12 mouse cellular contexts compared by ENCODE assay signal in genomic region chr11:71996805-71997204, GRCm38 (mm10). TPM values are rescaled to one million over a fixed set of nuclear protein-coding genes. Genes with fewer than 3 reads are reported as not detected.
DNase-seq lines count a peak whose midpoint lies in the region; ATAC-seq and TF ChIP-seq lines count a peak whose summit lies in the region.
"Had no signal": no experiment of that assay in that cellular context is flagged by ENCODE, and none has a peak within 500 bp of the region (broad histone marks: within the 10 kb centered on the region; RNA-seq: fewer than 3 reads in every experiment).

No protein-coding gene starts in this region.

- TF ChIP-seq CTCF in lung, embryonic 14.5 days (IDR thresholded peaks at IDR 0.05; ENCODE audit: low read depth), result no peak
- no peak for TF ChIP-seq CTCF in lung, adult 2 months (IDR thresholded peaks at IDR 0.05; ENCODE audit: insufficient read depth, low read length)
- TF ChIP-seq CTCF in forebrain, postnatal 0 days (IDR thresholded peaks at IDR 0.05; ENCODE audit: low read depth), result no peak

- intact Hi-C loops in heart, postnatal 10 days (cut with DNase I), result no loop called here
- intact Hi-C loops in left cerebral cortex, postnatal 10 days (cut with DNase I), result no loop called here

- 17% methylated on average over 11 of the region's 11 CpGs for WGBS in heart, embryonic 10.5 days
- 21% methylated on average over 11 of the region's 11 CpGs for WGBS in lung, embryonic 14.5 days
- 30% methylated on average over 11 of the region's 11 CpGs for WGBS in lung, adult 2 months
- 24% methylated on average over 11 of the region's 11 CpGs for WGBS in forebrain, postnatal 0 days
- 46% methylated on average over 11 of the region's 11 CpGs for WGBS in neural tube, embryonic 15.5 days

- no peaks in the 10 kb centered on the region for H3K36me3 ChIP-seq in heart, embryonic 10.5 days
- H3K36me3 ChIP-seq in lung, embryonic 14.5 days (ENCODE audit: insufficient read depth), result no peaks in the 10 kb centered on the region
- no peaks in the 10 kb centered on the region for H3K36me3 ChIP-seq in forebrain, postnatal 0 days (ENCODE audit: insufficient read depth)
- H3K36me3 ChIP-seq in neural tube, embryonic 15.5 days, result no peaks in the 10 kb centered on the region

- TF ChIP-seq POLR2A in lung, adult 2 months (IDR thresholded peaks at IDR 0.05; ENCODE audit: borderline replicate concordance, extremely low read depth, low read depth, low read length), result no peak

- H3K4me1 ChIP-seq in heart, embryonic 10.5 days, result peaks cover 14% of the 10 kb centered on the region
- peaks cover 3% of the 10 kb centered on the region; the same call in 1 of the 2 replicates for H3K4me1 ChIP-seq in lung, embryonic 14.5 days (ENCODE audit: insufficient read depth)
- H3K4me1 ChIP-seq in lung, adult 2 months (ENCODE audit: control insufficient read depth, insufficient read depth, low read length), result peaks cover 7% of the 10 kb centered on the region
- peaks cover 7% of the 10 kb centered on the region for H3K4me1 ChIP-seq in forebrain, postnatal 0 days (ENCODE audit: insufficient read depth)
- peaks cover 19% of the 10 kb centered on the region for H3K4me1 ChIP-seq in neural tube, embryonic 15.5 days

- no peaks in the 10 kb centered on the region for H3K27me3 ChIP-seq in heart, embryonic 10.5 days (ENCODE audit: insufficient read depth, poor library complexity, severe bottlenecking)
- no peaks in the 10 kb centered on the region for H3K27me3 ChIP-seq in lung, embryonic 14.5 days (ENCODE audit: insufficient read depth, low read length)
- no peaks in the 10 kb centered on the region for H3K27me3 ChIP-seq in forebrain, postnatal 0 days (ENCODE audit: insufficient read depth, low read length)
- H3K27me3 ChIP-seq in neural tube, embryonic 15.5 days (replicated peaks), result no peaks in the 10 kb centered on the region

- DNase-seq in heart, embryonic 10.5 days (ENCODE audit: low spot score), result no peak
- DNase-seq in heart, postnatal 10 days, result no peak
- DNase-seq in lung, embryonic 14.5 days, result no peak
- no peak for DNase-seq in lung, adult 2 months
- peak; percentile 61 for DNase-seq in forebrain, postnatal 0 days
- DNase-seq in urinary bladder, adult 18-20 months (ENCODE audit: low spot score in 2 of 2), result no peak
- DNase-seq in left cerebral cortex, postnatal 10 days (ENCODE audit: extremely low spot score in 1 of 2, low spot score in 2 of 2), result no peak
- DNase-seq: B cell, adult 2 months; gastrocnemius, postnatal 14 days; kidney, adult 11 months had no signal

- H3K9ac ChIP-seq in lung, embryonic 14.5 days, result no peak overlapping the region
- H3K9ac ChIP-seq in forebrain, postnatal 0 days, result no peak overlapping the region
- H3K9ac ChIP-seq in neural tube, embryonic 15.5 days (replicated peaks), result no peak overlapping the region
- H3K9ac ChIP-seq: liver, embryonic 14.5 days had no signal

- H3K4me2 ChIP-seq in lung, embryonic 14.5 days, result peak overlapping the region; percentile 46; the same call in 1 of the 2 replicates
- H3K4me2 ChIP-seq in forebrain, postnatal 0 days (ENCODE audit: low read depth), result peak overlapping the region; percentile 18; the same call in 1 of the 2 replicates
- no peak overlapping the region for H3K4me2 ChIP-seq in neural tube, embryonic 15.5 days

- no peaks in the 10 kb centered on the region for H3K9me3 ChIP-seq in heart, embryonic 10.5 days
- no peaks in the 10 kb centered on the region for H3K9me3 ChIP-seq in lung, embryonic 14.5 days (ENCODE audit: low read depth, low read length)
- no peaks in the 10 kb centered on the region for H3K9me3 ChIP-seq in forebrain, postnatal 0 days (ENCODE audit: low read length)
- no peaks in the 10 kb centered on the region for H3K9me3 ChIP-seq in neural tube, embryonic 15.5 days (replicated peaks)

- no peak for ATAC-seq in lung, embryonic 14.5 days (ENCODE audit: insufficient read depth)
- peak; percentile 61; the same call in 1 of the 2 replicates for ATAC-seq in forebrain, postnatal 0 days
- ATAC-seq in neural tube, embryonic 15.5 days (ENCODE audit: low FRiP score), result 0 out of 2 replicates have a peak, but pooled peaks have one; percentile 47

- 0 out of 2 replicates have a peak overlapping the region, but pooled peaks have one; percentile 16 for H3K27ac ChIP-seq in heart, embryonic 10.5 days
- H3K27ac ChIP-seq in lung, embryonic 14.5 days (ENCODE audit: low read depth), result no peak overlapping the region
- H3K27ac ChIP-seq in forebrain, postnatal 0 days (ENCODE audit: low read depth, low read length), result no peak overlapping the region
- H3K27ac ChIP-seq in neural tube, embryonic 15.5 days (replicated peaks), result no peak overlapping the region
- H3K27ac ChIP-seq: liver, embryonic 14.5 days had no signal

- H3K4me3 ChIP-seq in heart, embryonic 10.5 days, result peak overlapping the region; percentile 29; the same call in 1 of the 2 replicates
- H3K4me3 ChIP-seq in lung, embryonic 14.5 days (ENCODE audit: low read depth, low read length), result no peak overlapping the region
- H3K4me3 ChIP-seq in lung, adult 2 months (replicated peaks; ENCODE audit: extremely low read depth, low read depth, low read length), result no peak overlapping the region
- H3K4me3 ChIP-seq in forebrain, postnatal 0 days (ENCODE audit: low read depth, low read length), result no peak overlapping the region
- no peak overlapping the region for H3K4me3 ChIP-seq in neural tube, embryonic 15.5 days (replicated peaks)

RNA-seq across cellular contexts. Expression of gene Aipl1, which starts 40.5 kb away (rescaled TPM):
- 1.7 and 2.0 TPM in 2 replicates for polyA plus RNA-seq in heart, embryonic 10.5 days (2016; fragmentation: Nextera tagmentation; extraction: Ambion mirVana)
- under 1 TPM; 0.15 to 0.17 TPM for total RNA-seq in heart, postnatal 10 days (2021)
- polyA plus RNA-seq in lung, embryonic 14.5 days (2014; fragmentation: Nextera tagmentation; extraction: Ambion mirVana), result 0.20 and 0.38 TPM in 2 replicates
- 0.08 and 0.11 TPM in 2 replicates for polyA plus RNA-seq in lung, adult 2 months (2012; rRNA removed)
- 0.19 and 0.31 TPM in 2 replicates for total RNA-seq in forebrain, postnatal 0 days (2014; rRNA removed)
- polyA plus RNA-seq in forebrain, postnatal 0 days (2015; fragmentation: Nextera tagmentation; extraction: Ambion mirVana), result 0.23 and 0.33 TPM in 2 replicates
- polyA plus RNA-seq in neural tube, embryonic 15.5 days (2015; fragmentation: Nextera tagmentation; extraction: Ambion mirVana), result 0.36 and 0.41 TPM in 2 replicates
- total RNA-seq in left cerebral cortex, postnatal 10 days (2021), result under 1 TPM in 1 of 2 experiments, not detected in 1; 0.24 TPM

RNA-seq across cellular contexts. Expression of gene Pimreg, which starts 45.0 kb away (rescaled TPM):
- 121 and 150 TPM in 2 replicates for polyA plus RNA-seq in heart, embryonic 10.5 days (2016; fragmentation: Nextera tagmentation; extraction: Ambion mirVana)
- total RNA-seq in heart, postnatal 10 days (2021), result 10 to 100 TPM; 14.3 to 17.7 TPM
- polyA plus RNA-seq in lung, embryonic 14.5 days (2014; fragmentation: Nextera tagmentation; extraction: Ambion mirVana), result 158 and 165 TPM in 2 replicates
- polyA plus RNA-seq in lung, adult 2 months (2012; rRNA removed), result 1.2 and 1.8 TPM in 2 replicates
- 13.2 and 14.9 TPM in 2 replicates for total RNA-seq in forebrain, postnatal 0 days (2014; rRNA removed)
- 20.6 and 22.0 TPM in 2 replicates for polyA plus RNA-seq in forebrain, postnatal 0 days (2015; fragmentation: Nextera tagmentation; extraction: Ambion mirVana)
- polyA plus RNA-seq in neural tube, embryonic 15.5 days (2015; fragmentation: Nextera tagmentation; extraction: Ambion mirVana), result 19.1 and 33.3 TPM in 2 replicates
- total RNA-seq in left cerebral cortex, postnatal 10 days (2021), result 1 to 10 TPM; 2.8 to 3.7 TPM
